Mouse (Mus musculus) ES-E14 (cell line): Measurements from ENCODE around the gene Cab39.

Source experiments
- CHD2 ChIP-seq: IDR thresholded peaks from 2 replicates; pipeline ENCODE4 v1.6.1; 2014; ENCODE audit warnings: mild to moderate bottlenecking, low read depth, low read length, inconsistent platforms
- HCFC1 ChIP-seq: IDR thresholded peaks from 2 replicates; pipeline ENCODE4 v1.6.1; 2012; ENCODE audit warnings: low read length, inconsistent platforms, borderline replicate concordance; ENCODE audit not compliant: insufficient read depth
- MAFK ChIP-seq: IDR thresholded peaks from 2 replicates; pipeline ENCODE4 v1.6.1; 2014; ENCODE audit warnings: mild to moderate bottlenecking, low read depth, low read length, inconsistent platforms; ENCODE audit not compliant: insufficient read depth
- ZC3H11A ChIP-seq: IDR thresholded peaks from 2 replicates; pipeline ENCODE4 v1.6.1; 2012; ENCODE audit warnings: low read depth, mild to moderate bottlenecking, inconsistent platforms, low read length, borderline replicate concordance
- ZNF384 ChIP-seq: IDR thresholded peaks from 2 replicates; pipeline ENCODE4 v1.6.1; 2012; ENCODE audit warnings: low read depth, low read length, inconsistent platforms

GRCm38 (mm10) chr1:85779012-85779411 lies 14.2 kb upstream of the Cab39 start:
- TF ChIP-seq ZC3H11A (no peak), ZNF384 (no peak), CHD2 (no peak), HCFC1 (no peak), MAFK (no peak)
